Mouse (Mus musculus) MEL (cell line): ENCODE results near the gene Alg11. TPM values are rescaled to one million over a fixed set of nuclear protein-coding genes. Genes with fewer than 3 reads are reported as not detected.

Experiments
- DNase-seq: peaks from one replicate; pipeline ENCODE4 v3.0.0; 2011; ENCODE audit warnings: low read depth, low spot score
- H3K27ac ChIP-seq: 2 replicates; pipeline ENCODE4 v1.5.1; 2012; ENCODE audit warnings: low read depth, mild to moderate bottlenecking, control low read depth, low read length, moderate library complexity; ENCODE audit not compliant: control insufficient read depth
- H3K27me3 ChIP-seq, 2 experiments: fragments of 150-350 bp in 1 of 2; sonication (generic) in 1 of 2; 2 replicates each; pipeline ENCODE4 v1.6.1; 2012; ENCODE audit warnings: low read length in 2 of 2, mild to moderate bottlenecking in 2 of 2, improper control_type of control experiment in 1 of 2, moderate library complexity in 1 of 2; ENCODE audit not compliant: insufficient read depth in 2 of 2, control insufficient read depth in 1 of 2
- H3K36me3 ChIP-seq, 2 experiments: 2 replicates each; pipeline ENCODE4 v1.6.1; 2012 to 2014; ENCODE audit warnings: low read length in 2 of 2, improper control_type of control experiment in 1 of 2, inconsistent platforms in 1 of 2, mild to moderate bottlenecking in 1 of 2; ENCODE audit not compliant: insufficient read depth in 2 of 2, control insufficient read depth in 1 of 2
- H3K4me1 ChIP-seq, 2 experiments: fragments of 150-350 bp in 1 of 2; sonication (generic) in 1 of 2; 2 replicates each; pipeline ENCODE4 v1.6.1; 2012; ENCODE audit warnings: low read length in 2 of 2, improper control_type of control experiment in 1 of 2, mild to moderate bottlenecking in 1 of 2; ENCODE audit not compliant: insufficient read depth in 2 of 2, control insufficient read depth in 1 of 2
- H3K4me3 ChIP-seq, 2 experiments: fragments of 150-350 bp in 1 of 2; sonication (generic) in 1 of 2; 2 replicates each; pipeline ENCODE4 v1.5.1; 2012; ENCODE audit warnings: low read depth in 2 of 2, low read length in 2 of 2, mild to moderate bottlenecking in 2 of 2, moderate library complexity in 2 of 2, control low read depth in 1 of 2, improper control_type of control experiment in 1 of 2; ENCODE audit not compliant: control insufficient read depth in 1 of 2, insufficient read depth in 1 of 2
- H3K79me2 ChIP-seq: 2 replicates; pipeline ENCODE4 v1.6.1; 2012; ENCODE audit warnings: mild to moderate bottlenecking, low read length, moderate library complexity; ENCODE audit not compliant: control insufficient read depth, poor library complexity, insufficient read depth
- H3K9ac ChIP-seq: 2 replicates; pipeline ENCODE4 v1.6.1; 2012; ENCODE audit warnings: low read depth, mild to moderate bottlenecking, control low read depth, low read length, moderate library complexity; ENCODE audit not compliant: control insufficient read depth, poor library complexity, severe bottlenecking
- H3K9me3 ChIP-seq: fragments of 150-350 bp; sonication (generic); replicated peaks from 2 replicates; pipeline ENCODE4 v1.6.1; 2012; ENCODE audit warnings: mild to moderate bottlenecking, low read length, improper control_type of control experiment, moderate library complexity; ENCODE audit not compliant: insufficient read depth
- CHD2 ChIP-seq: IDR thresholded peaks from 2 replicates; pipeline ENCODE4 v1.6.1; 2011; ENCODE audit warnings: low read length, improper control_type of control experiment
- CTCF ChIP-seq, 3 experiments: IDR thresholded peaks in 2 of 3; conservative IDR thresholded peaks in 1 of 3; 2 replicates each; pipeline ENCODE4 v1.5.1; 2011 to 2012; ENCODE audit warnings: low read length in 3 of 3, low read depth in 2 of 3, mild to moderate bottlenecking in 2 of 3, improper control_type of control experiment in 1 of 3, inconsistent platforms in 1 of 3, mixed read lengths in 1 of 3, moderate library complexity in 1 of 3; ENCODE audit not compliant: control insufficient read depth in 1 of 3, insufficient read depth in 1 of 3, poor library complexity in 1 of 3, severe bottlenecking in 1 of 3
- NELFE ChIP-seq: IDR thresholded peaks from 2 replicates; pipeline ENCODE4 v1.6.1; 2011; ENCODE audit warnings: low read depth, low read length, improper control_type of control experiment
- POLR2A ChIP-seq, 2 experiments: IDR thresholded peaks; 2 replicates each; pipeline ENCODE4 v1.6.1; 2011 to 2012; ENCODE audit warnings: low read length in 2 of 2, mild to moderate bottlenecking in 2 of 2, control low read depth in 1 of 2, improper control_type of control experiment in 1 of 2, low read depth in 1 of 2, moderate library complexity in 1 of 2; ENCODE audit not compliant: control insufficient read depth in 1 of 2, insufficient read depth in 1 of 2, poor library complexity in 1 of 2
- RAD21 ChIP-seq: IDR thresholded peaks from 2 replicates; pipeline ENCODE4 v1.6.1; 2011; ENCODE audit warnings: mild to moderate bottlenecking, low read depth, low read length, improper control_type of control experiment
- RCOR1 ChIP-seq: IDR thresholded peaks from 2 replicates; pipeline ENCODE4 v1.6.1; 2012; ENCODE audit warnings: low read depth, mild to moderate bottlenecking, inconsistent platforms, low read length, improper control_type of control experiment
- SMC3 ChIP-seq: IDR thresholded peaks from 2 replicates; pipeline ENCODE4 v1.6.1; 2011; ENCODE audit warnings: low read depth, low read length, improper control_type of control experiment
- TAL1 ChIP-seq: IDR thresholded peaks from 2 replicates; pipeline ENCODE4 v1.6.1; 2012; ENCODE audit warnings: mild to moderate bottlenecking, inconsistent platforms, low read length, moderate library complexity, mixed read lengths
- ZC3H11A ChIP-seq: IDR thresholded peaks from 2 replicates; pipeline ENCODE4 v1.6.1; 2012; ENCODE audit warnings: low read depth, mild to moderate bottlenecking, inconsistent platforms, low read length, improper control_type of control experiment
- polyA plus RNA-seq, 2 experiments: library from polyadenylated mRNA; stranded (reverse) in 1 of 2; unstranded in 1 of 2; fragments of >175 nt in 1 of 2; fragments of >200 nt in 1 of 2; gene quantifications; 2 replicates each; pipeline versions ENCODE4 v1.2.1 to v1.2.4; 2012; ENCODE audit warnings: low replicate concordance in 2 of 2, low read depth in 1 of 2; ENCODE audit not compliant: insufficient read length in 2 of 2, insufficient read depth in 1 of 2, missing spikeins in 1 of 2
- total RNA-seq: library from RNA; depleted of rRNA; stranded (reverse); fragments of 300-350 nt; gene quantifications from 2 replicates; pipeline ENCODE4 v1.2.3, GENCODE M21; 2012

The Alg11 gene
- total and polyA plus RNA-seq, 3 experiments, result 17.2 to 55.0 (median 22.2) TPM

- DNase-seq, result no peak
- Histone ChIP-seq H3K9me3 (no peaks in the 10 kb centered on the region), H3K79me2 (no peaks in the 10 kb centered on the region), H3K36me3 (no peaks in the 10 kb centered on the region), H3K4me1 (no peaks in the 10 kb centered on the region), H3K27me3 (no peaks in the 10 kb centered on the region; a peak in 1 of 4 replicates), H3K9ac (no peak overlapping the region), H3K4me3 (no peak overlapping the region), H3K27ac (no peak overlapping the region)
- TF ChIP-seq NELFE (no peak), TAL1 (no peak), RCOR1 (no peak), CHD2 (no peak)
Observed at GRCm38 (mm10) chr8:22079313-22080007, 18.9 kb downstream of the Alg11 start.

- DNase-seq, result no peak
- no peak for TF ChIP-seq RCOR1
- TF ChIP-seq CTCF (IDR thresholded peaks at IDR 0.05 in 2 of 3, conservative IDR thresholded peaks at IDR 0.05 in 1 of 3; ENCODE audit: control insufficient read depth in 1 of 3, insufficient read depth in 1 of 3, low read depth in 2 of 3, low read length in 3 of 3, poor library complexity in 1 of 3, severe bottlenecking in 1 of 3), result peak in 1 of 3 experiments; percentile 10; a peak in 1 of 6 replicates
- Histone ChIP-seq H3K36me3 (no peaks in the 10 kb centered on the region), H3K27ac (no peak overlapping the region), H3K9me3 (no peaks in the 10 kb centered on the region), H3K27me3 (peaks cover 0 to 1% of the 10 kb centered on the region in 2 experiments; a peak in 2 of 4 replicates), H3K79me2 (no peaks in the 10 kb centered on the region), H3K4me1 (no peaks in the 10 kb centered on the region), H3K4me3 (no peak overlapping the region), H3K9ac (no peak overlapping the region)
Observed at GRCm38 (mm10) chr8:22089226-22089625, 28.7 kb downstream of the Alg11 start.

GRCm38 (mm10) chr8:22091568-22091967 lies 31.0 kb downstream of the Alg11 start:
- Histone ChIP-seq H3K36me3 (no peaks in the 10 kb centered on the region), H3K27me3 (peaks cover 0 to 1% of the 10 kb centered on the region in 2 experiments; a peak in 1 of 4 replicates), H3K9ac (no peak overlapping the region), H3K27ac (no peak overlapping the region), H3K4me3 (no peak overlapping the region), H3K4me1 (no peaks in the 10 kb centered on the region), H3K79me2 (no peaks in the 10 kb centered on the region), H3K9me3 (no peaks in the 10 kb centered on the region)
- peak; percentile 52 for TF ChIP-seq ZC3H11A
- peak; percentile 76 for TF ChIP-seq RAD21
- TF ChIP-seq POLR2A (IDR thresholded peaks at IDR 0.05; ENCODE audit: control insufficient read depth in 1 of 2, insufficient read depth in 1 of 2, low read depth in 1 of 2, low read length in 2 of 2, poor library complexity in 1 of 2), result no peak
- peak; percentile 67 for TF ChIP-seq SMC3
- TF ChIP-seq CTCF (IDR thresholded peaks at IDR 0.05 in 2 of 3, conservative IDR thresholded peaks at IDR 0.05 in 1 of 3; ENCODE audit: control insufficient read depth in 1 of 3, insufficient read depth in 1 of 3, low read depth in 2 of 3, low read length in 3 of 3, poor library complexity in 1 of 3, severe bottlenecking in 1 of 3), result peak; percentile 33 to 64 (median 63); a peak in 5 of 6 replicates
- peak; percentile 40 for DNase-seq
